Mouse (Mus musculus) heart, embryonic 15.5 days (tissue): ENCODE measurements around the gene Kcnma1. TPM values are rescaled to one million over a fixed set of nuclear protein-coding genes. Genes with fewer than 3 reads are reported as not detected.

Experiments used
- ATAC-seq: fragments of 200-750 bp; cut with Nextera tagmentation; replicated peaks from 2 replicates; pipeline ENCODE4 v1.8.0; 2017; ENCODE audit warnings: low read depth, moderate TSS enrichment; ENCODE audit not compliant: insufficient number of reproducible peaks, insufficient read depth, low FRiP score
- H3K27ac ChIP-seq: fragments of 300-500 bp; sonication (generic); 2 replicates; pipeline ENCODE4 v1.5.1; 2015; ENCODE audit warnings: mild to moderate bottlenecking, inconsistent platforms
- H3K27me3 ChIP-seq: fragments of 300-500 bp; sonication (generic); 2 replicates; pipeline ENCODE4 v1.6.1; 2015; ENCODE audit warnings: inconsistent platforms
- H3K36me3 ChIP-seq: fragments of 300-500 bp; sonication (generic); 2 replicates; pipeline ENCODE4 v1.6.1; 2015; ENCODE audit warnings: mild to moderate bottlenecking, inconsistent platforms
- H3K4me1 ChIP-seq: fragments of 300-500 bp; sonication (generic); replicated peaks from 2 replicates; pipeline ENCODE4 v1.6.1; 2015; ENCODE audit warnings: inconsistent platforms
- H3K4me2 ChIP-seq: fragments of 300-500 bp; sonication (generic); 2 replicates; pipeline ENCODE4 v1.6.1; 2015; ENCODE audit warnings: inconsistent platforms, mild to moderate bottlenecking, moderate library complexity
- H3K4me3 ChIP-seq: fragments of 300-500 bp; sonication (generic); 2 replicates; pipeline ENCODE4 v1.5.1; 2015; ENCODE audit warnings: mild to moderate bottlenecking, inconsistent platforms
- H3K9ac ChIP-seq: fragments of 300-500 bp; sonication (generic); 2 replicates; pipeline ENCODE4 v1.6.1; 2015; ENCODE audit warnings: mild to moderate bottlenecking, inconsistent platforms
- H3K9me3 ChIP-seq: fragments of 300-500 bp; sonication (generic); replicated peaks from 2 replicates; pipeline ENCODE4 v1.6.1; 2016; ENCODE audit warnings: inconsistent platforms
- WGBS: fragments of 180-500 bp; shearing (Covaris S2); methylation state at CpG from one replicate; pipeline ENCODE4 v1.1.7; 2015; ENCODE audit warnings: mixed read lengths; 5-methylcytosine and 5-hydroxymethylcytosine counted together
- polyA plus RNA-seq: library from polyadenylated mRNA; unstranded; fragments of >200 nt; fragmentation: Nextera tagmentation; extraction: Ambion mirVana; gene quantifications from 2 replicates; pipeline ENCODE4 v1.2.1, GENCODE M21; 2015

The Kcnma1 gene
- polyA plus RNA-seq, 1 experiment from 2014 or later: 0.23 TPM

DNA sequence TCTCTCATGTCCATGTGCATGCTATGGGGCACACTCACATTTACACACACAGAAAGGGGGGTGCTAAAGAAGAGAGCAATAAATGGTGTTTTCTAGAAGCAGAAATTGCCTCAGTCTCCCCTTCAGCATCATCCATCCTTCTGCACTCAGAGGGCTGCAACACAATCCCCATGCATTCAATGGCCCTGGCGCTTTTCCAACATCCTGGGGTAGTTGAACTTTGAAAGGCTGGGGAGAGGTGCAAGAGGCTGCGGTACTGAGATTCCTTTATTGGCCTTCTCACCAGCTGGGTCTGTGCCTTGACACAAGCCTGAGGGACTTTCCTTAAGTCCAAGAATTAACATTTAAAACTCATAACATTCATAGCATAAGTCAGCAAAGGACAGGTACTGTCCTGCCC lies 8.0 kb downstream of the Kcnma1 start:
- Histone ChIP-seq H3K4me3 (no peak overlapping the region), H3K9me3 (no peaks in the 10 kb centered on the region), H3K9ac (no peak overlapping the region), H3K27ac (no peak overlapping the region), H3K4me1 (peaks cover 14% of the 10 kb centered on the region), H3K36me3 (no peaks in the 10 kb centered on the region), H3K27me3 (peaks cover 97% of the 10 kb centered on the region), H3K4me2 (no peak overlapping the region)
- ATAC-seq: no peak
- WGBS: 51% methylated on average over 2 of the region's 2 CpGs

DNA sequence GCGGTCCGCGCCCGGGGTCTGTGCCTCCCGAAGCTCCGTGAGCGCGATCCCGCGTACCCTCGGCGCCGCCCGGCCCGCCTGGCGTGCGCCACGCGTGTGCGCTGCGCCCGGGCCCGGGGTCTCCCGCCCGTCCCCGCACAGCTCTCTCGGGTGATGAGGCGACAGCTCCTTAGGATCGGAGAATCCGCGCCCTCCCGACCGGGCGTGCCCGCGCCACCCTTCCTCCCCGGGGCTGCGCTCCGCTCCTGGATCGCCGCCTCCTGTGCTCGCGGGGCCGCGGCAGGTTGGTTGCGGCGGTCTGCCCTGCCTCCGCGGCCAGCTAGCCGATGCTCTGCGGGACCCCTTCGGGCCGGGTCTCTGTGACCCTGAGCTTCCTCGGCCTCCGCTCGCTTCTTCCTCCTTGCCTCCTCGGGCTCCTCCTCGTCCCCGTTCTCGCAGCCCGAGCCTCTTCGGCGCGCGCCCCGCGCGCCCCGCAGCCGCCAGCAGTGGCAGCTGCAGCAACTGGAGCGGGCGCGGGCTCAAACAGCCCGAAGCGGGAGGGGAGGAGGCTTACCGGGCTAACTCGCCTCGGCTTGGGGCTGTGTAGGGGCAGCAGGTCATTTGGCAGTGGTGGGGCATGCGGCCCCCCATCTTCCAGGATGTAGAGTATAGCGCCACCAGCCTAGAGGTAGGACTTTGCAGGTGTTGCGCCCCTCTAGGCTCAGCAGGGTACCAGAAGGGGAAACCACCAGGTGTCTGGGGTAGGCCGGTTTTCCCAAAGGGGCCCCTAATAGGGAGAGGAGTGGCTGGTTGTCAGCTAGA lies 9.6 kb downstream of the Kcnma1 start:
- Histone ChIP-seq H3K27ac (no peak overlapping the region), H3K36me3 (no peaks in the 10 kb centered on the region), H3K4me1 (peaks cover 14% of the 10 kb centered on the region), H3K9me3 (no peaks in the 10 kb centered on the region), H3K4me2 (peak overlapping the region; percentile 99), H3K4me3 (peak overlapping the region; percentile 67), H3K27me3 (peaks cover 99% of the 10 kb centered on the region), H3K9ac (peak overlapping the region; percentile 47)
- under 1% methylated on average over 73 of the region's 82 CpGs for WGBS
- ATAC-seq: peak; percentile 47

DNA sequence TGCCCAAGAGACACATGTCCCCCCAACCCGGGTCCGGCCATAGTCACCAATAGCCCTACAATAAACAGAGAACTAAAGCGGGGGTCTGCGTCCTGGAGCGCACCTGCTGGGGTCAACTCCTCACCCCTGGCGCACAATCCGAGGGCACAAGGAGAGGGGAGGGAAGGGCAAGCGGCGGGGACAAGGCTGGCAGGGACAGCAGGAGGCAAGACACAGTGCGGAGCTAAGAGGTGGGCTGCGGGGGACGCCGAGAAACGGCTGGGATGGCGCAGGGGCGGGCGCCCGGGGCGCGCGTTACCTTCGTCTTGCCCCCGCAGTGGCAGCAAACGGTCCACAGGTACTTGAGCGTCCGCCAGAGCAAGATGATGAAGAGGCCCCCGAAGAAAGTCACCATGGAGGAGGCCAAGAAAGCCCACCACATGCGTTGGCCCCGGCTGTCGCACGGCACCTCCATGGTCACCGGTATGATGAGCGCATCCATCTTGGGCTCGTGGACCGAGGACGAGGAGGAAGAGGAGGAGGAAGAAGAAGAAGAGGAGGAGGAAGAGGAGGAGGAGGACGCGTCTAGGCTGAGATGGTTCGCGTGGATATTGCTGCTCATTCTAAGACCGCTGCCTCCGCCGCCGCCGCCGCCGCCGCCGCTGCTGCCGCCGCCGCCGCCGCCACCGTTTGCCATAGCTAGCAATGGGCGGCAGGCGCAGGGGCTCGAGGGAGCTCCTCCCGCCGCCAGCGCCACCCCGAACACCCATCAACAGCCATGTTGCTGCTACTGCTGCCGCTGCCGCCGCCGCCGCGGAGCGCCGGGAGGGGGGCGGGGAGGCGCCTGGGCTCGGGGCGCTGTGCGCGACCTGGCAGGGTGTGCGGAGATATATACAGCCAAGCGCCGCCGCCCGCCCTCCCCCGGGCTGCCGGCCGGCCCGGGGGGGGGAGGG lies 10.6 kb downstream of the Kcnma1 start:
- peaks cover 99% of the 10 kb centered on the region for H3K27me3 ChIP-seq
- H3K9ac ChIP-seq: peak overlapping the region; percentile 47
- WGBS: 1% methylated on average over 68 of the region's 85 CpGs
- H3K36me3 ChIP-seq: no peaks in the 10 kb centered on the region
- H3K4me2 ChIP-seq: peak overlapping the region; percentile 99
- peak overlapping the region; percentile 67 for H3K4me3 ChIP-seq
- peak; percentile 44; the same call in 1 of the 2 replicates for ATAC-seq
- no peaks in the 10 kb centered on the region for H3K9me3 ChIP-seq
- no peak overlapping the region for H3K27ac ChIP-seq
- peaks cover 14% of the 10 kb centered on the region for H3K4me1 ChIP-seq

DNA sequence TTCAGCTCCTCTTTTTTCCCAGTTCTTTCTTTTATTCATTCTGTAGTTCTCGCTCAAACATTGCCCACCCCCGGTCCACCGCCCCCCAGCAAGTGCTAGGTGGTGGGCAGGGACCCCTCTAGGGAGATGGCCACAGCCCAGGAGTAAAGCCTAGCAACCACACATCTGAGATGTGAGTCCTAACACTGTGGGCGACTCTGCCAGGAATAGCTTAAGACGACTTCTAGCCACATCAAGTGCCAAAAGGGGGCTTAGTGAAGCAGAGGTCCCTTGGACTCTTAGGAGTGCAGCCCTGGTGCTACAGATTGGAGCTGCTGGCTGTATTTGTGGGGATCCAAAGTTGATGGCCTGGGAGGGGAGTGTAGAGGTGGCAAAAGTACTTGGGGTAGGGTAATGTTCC lies 11.6 kb downstream of the Kcnma1 start:
- H3K27ac ChIP-seq: no peak overlapping the region
- H3K36me3 ChIP-seq: no peaks in the 10 kb centered on the region
- WGBS: 43% methylated on average over 5 of the region's 5 CpGs
- no peak overlapping the region for H3K9ac ChIP-seq
- H3K4me3 ChIP-seq: no peak overlapping the region
- no peaks in the 10 kb centered on the region for H3K9me3 ChIP-seq
- ATAC-seq: no peak
- peak overlapping the region; percentile 99; the same call in 1 of the 2 replicates for H3K4me2 ChIP-seq
- peaks cover 14% of the 10 kb centered on the region for H3K4me1 ChIP-seq
- H3K27me3 ChIP-seq: peaks cover 95% of the 10 kb centered on the region

DNA sequence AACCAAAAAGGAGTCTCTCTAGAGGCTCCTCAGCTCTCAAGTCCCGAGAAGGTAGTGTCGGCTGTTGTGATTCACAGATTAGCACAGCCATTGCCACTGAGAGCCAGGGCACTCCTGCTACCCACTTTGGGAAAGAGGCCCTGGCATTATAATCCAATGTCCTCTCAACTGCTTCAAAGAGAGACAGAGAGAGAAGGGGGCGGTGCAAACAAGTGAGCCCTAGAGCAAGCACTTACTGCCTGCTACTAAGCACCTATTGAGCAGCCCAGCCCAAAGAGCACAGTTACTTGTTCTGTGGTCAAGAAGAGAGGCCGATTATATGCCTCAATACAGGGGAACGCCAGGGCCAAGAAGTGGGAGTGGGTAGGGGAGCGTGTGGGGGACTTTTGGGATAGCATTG lies 16.4 kb downstream of the Kcnma1 start:
- Histone ChIP-seq H3K4me2 (no peak overlapping the region), H3K27ac (no peak overlapping the region), H3K4me3 (no peak overlapping the region), H3K36me3 (no peaks in the 10 kb centered on the region), H3K9me3 (no peaks in the 10 kb centered on the region), H3K4me1 (no peaks in the 10 kb centered on the region), H3K27me3 (peaks cover 59% of the 10 kb centered on the region), H3K9ac (no peak overlapping the region)
- no peak for ATAC-seq
- 68% methylated on average over 6 of the region's 6 CpGs for WGBS

DNA sequence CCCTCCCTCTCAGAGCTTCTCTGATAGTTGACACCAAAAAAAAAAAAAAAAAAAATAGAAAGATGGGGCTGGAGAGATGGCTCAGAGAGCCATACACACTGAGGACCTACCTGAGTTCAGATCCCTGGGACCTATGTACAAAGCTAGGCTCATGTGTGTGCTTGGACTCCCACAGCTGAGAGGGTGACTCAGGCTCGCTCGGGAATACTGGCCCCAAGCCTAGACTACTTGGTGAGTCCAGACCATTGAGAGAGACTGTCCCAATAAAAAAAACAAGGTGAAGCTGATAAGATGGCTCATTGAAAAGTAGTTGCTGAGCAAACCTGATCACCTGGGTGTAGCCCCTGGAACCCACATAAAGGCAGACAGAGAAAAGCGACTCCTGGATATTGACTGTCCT lies 18.5 kb downstream of the Kcnma1 start:
- 83% methylated on average over 3 of the region's 3 CpGs for whole genome bisulfite sequencing
- no peak overlapping the region for H3K4me2 ChIP-seq
- H3K27me3 ChIP-seq: peaks cover 38% of the 10 kb centered on the region
- no peaks in the 10 kb centered on the region for H3K36me3 ChIP-seq
- no peak overlapping the region for H3K4me3 ChIP-seq
- no peaks in the 10 kb centered on the region for H3K9me3 ChIP-seq
- no peak overlapping the region for H3K27ac ChIP-seq
- H3K9ac ChIP-seq: no peak overlapping the region
- ATAC-seq: no peak
- no peaks in the 10 kb centered on the region for H3K4me1 ChIP-seq

DNA sequence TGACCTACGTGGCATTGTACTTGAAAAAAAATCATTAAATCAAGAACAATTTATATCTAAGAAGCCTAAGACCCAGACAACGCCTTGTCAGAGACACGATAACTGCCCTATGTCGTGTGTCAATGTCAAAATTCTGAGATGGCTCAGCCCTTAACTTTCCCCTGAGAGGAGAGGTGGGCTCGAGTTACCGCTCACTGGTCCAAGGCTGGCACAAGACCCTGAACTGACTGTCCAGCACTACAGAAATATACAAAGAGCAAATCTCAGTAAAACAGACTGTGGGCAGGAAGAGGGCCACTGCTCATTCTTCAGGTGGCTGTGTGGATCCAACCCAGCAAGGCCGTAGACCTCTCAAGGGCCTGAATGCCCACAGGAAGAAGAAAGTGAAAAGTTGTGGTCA lies 23.4 kb downstream of the Kcnma1 start:
- ATAC-seq: no peak
- Histone ChIP-seq H3K36me3 (no peaks in the 10 kb centered on the region), H3K9me3 (no peaks in the 10 kb centered on the region), H3K27me3 (0 out of 2 replicates have a peak, but pooled peaks cover 5% of the 10 kb centered on the region), H3K4me3 (no peak overlapping the region), H3K27ac (no peak overlapping the region), H3K4me2 (no peak overlapping the region), H3K4me1 (no peaks in the 10 kb centered on the region), H3K9ac (no peak overlapping the region)
- WGBS: 79% methylated on average over 7 of the region's 7 CpGs

DNA sequence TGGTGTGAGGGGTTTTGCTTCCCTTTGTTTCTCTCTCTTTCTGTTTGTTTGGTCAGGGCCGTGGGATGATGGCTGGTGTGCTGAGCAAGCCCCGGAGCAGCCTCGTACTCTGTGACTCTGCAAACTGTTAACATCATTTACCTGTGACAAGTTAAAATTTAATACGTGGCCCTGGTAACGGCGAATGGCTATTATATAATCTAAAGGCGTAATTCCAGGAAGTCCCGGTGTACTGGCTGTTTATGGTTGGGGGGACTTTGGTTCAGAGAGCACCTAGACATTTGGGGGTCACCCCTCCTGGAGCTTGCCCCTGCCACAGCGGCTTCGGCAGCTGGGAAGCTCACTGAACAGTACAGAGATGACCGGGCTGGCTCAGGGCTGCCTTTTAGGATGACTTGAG lies 24.6 kb downstream of the Kcnma1 start:
- H3K9me3 ChIP-seq: no peaks in the 10 kb centered on the region
- no peak overlapping the region for H3K4me2 ChIP-seq
- 0 out of 2 replicates have a peak, but pooled peaks cover 4% of the 10 kb centered on the region for H3K27me3 ChIP-seq
- H3K4me1 ChIP-seq: no peaks in the 10 kb centered on the region
- no peak overlapping the region for H3K4me3 ChIP-seq
- no peak overlapping the region for H3K27ac ChIP-seq
- no peak overlapping the region for H3K9ac ChIP-seq
- H3K36me3 ChIP-seq: no peaks in the 10 kb centered on the region
- no peak for ATAC-seq
- 74% methylated on average over 11 of the region's 11 CpGs for WGBS

DNA sequence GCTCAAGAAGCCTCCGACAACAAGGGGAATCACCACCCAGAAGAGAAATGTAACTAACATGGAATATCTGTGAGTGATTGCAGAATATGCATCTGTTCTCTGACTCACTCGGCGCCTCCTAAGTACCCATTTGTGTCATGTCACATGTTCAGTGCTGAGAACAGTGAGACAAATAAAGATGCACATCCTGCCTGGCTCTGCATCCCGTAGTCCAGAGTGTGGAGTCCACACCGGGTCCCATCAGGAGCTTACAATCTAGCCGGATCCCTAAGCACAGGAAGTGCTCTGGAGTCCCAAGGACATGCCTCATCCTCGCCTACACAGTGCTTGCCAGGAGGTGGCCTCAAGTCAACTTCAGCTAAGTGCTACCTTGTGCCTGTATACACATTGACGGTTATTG lies 32.1 kb downstream of the Kcnma1 start:
- Histone ChIP-seq H3K9ac (no peak overlapping the region), H3K9me3 (no peaks in the 10 kb centered on the region), H3K36me3 (no peaks in the 10 kb centered on the region), H3K27me3 (0 out of 2 replicates have a peak, but pooled peaks cover 2% of the 10 kb centered on the region), H3K4me1 (no peaks in the 10 kb centered on the region), H3K27ac (no peak overlapping the region), H3K4me2 (no peak overlapping the region), H3K4me3 (no peak overlapping the region)
- no peak for ATAC-seq
- WGBS: 65% methylated on average over 8 of the region's 8 CpGs

DNA sequence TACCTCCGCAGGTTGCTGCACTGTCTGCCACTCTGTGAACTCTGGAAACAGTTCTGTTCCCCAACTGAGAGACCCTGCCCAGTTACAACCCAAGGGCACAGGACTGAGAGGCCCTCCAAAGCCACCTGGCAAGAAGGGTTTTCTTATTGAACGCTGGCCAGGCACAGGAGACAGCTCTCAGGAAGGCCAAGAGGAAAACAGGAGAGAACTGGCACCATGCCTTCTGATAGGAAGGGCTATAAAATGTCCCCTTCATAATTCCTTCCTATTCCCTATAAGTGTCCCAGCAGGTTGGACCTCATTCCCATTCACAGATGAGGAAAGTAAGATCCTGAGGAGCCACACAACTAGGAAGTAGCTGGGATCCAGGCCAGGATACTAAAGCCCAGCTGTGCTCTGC lies 39.6 kb downstream of the Kcnma1 start:
- H3K9ac ChIP-seq: no peak overlapping the region
- H3K27me3 ChIP-seq: no peaks in the 10 kb centered on the region
- H3K4me2 ChIP-seq: no peak overlapping the region
- ATAC-seq: no peak
- no peaks in the 10 kb centered on the region for H3K9me3 ChIP-seq
- H3K27ac ChIP-seq: no peak overlapping the region
- H3K4me3 ChIP-seq: no peak overlapping the region
- no peaks in the 10 kb centered on the region for H3K4me1 ChIP-seq
- no peaks in the 10 kb centered on the region for H3K36me3 ChIP-seq
- 79% methylated on average over 2 of the region's 2 CpGs for WGBS

DNA sequence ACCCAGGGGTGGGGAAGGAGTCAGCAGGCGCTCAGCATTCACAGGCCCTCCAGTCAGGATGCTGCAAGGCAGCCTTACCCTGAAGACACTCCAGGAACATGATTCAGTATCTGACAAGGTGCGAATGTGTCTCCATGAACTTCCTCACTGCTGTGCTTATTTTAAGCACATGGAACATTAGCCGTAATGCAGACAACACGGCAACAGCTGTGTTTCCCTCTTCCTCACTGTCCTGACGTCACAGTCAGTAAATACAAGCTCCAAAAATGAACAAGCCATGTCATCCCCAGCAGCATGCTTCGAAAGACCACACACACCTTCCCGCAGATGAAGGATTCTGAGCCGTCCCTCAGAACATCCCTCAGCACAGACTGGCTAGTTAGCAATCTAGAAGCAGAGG lies 47.8 kb downstream of the Kcnma1 start:
- Histone ChIP-seq H3K27me3 (no peaks in the 10 kb centered on the region), H3K4me3 (no peak overlapping the region), H3K36me3 (no peaks in the 10 kb centered on the region), H3K27ac (no peak overlapping the region), H3K4me2 (no peak overlapping the region), H3K4me1 (no peaks in the 10 kb centered on the region), H3K9ac (no peak overlapping the region), H3K9me3 (no peaks in the 10 kb centered on the region)
- WGBS: 67% methylated on average over 8 of the region's 8 CpGs
- no peak for ATAC-seq
